Mouse (Mus musculus) neural tube, embryonic 15.5 days (tissue): ENCODE results near the gene Ly6g6f. TPM values are rescaled to one million over a fixed set of nuclear protein-coding genes. Genes with fewer than 3 reads are reported as not detected.
A peak's percentile ranks its signal among the peaks of the same experiment; 100 is the strongest.

ENCODE experiments used
- ATAC-seq: fragments of 200-750 bp; cut with Nextera tagmentation; 2 replicates; pipeline ENCODE4 v1.8.0; 2017; ENCODE audit warnings: mild to moderate bottlenecking, moderate TSS enrichment, moderate library complexity; ENCODE audit not compliant: low FRiP score
- H3K27ac ChIP-seq: fragments of 300-500 bp; sonication (generic); replicated peaks from 2 replicates; pipeline ENCODE4 v1.5.1; 2015; ENCODE audit warnings: mild to moderate bottlenecking, inconsistent platforms
- H3K27me3 ChIP-seq: fragments of 300-500 bp; sonication (generic); replicated peaks from 2 replicates; pipeline ENCODE4 v1.6.1; 2015; ENCODE audit warnings: inconsistent platforms
- H3K36me3 ChIP-seq: fragments of 300-500 bp; sonication (generic); 2 replicates; pipeline ENCODE4 v1.6.1; 2015; ENCODE audit warnings: inconsistent platforms
- H3K4me1 ChIP-seq: fragments of 300-500 bp; sonication (generic); 2 replicates; pipeline ENCODE4 v1.6.1; 2015; ENCODE audit warnings: inconsistent platforms
- H3K4me2 ChIP-seq: fragments of 300-500 bp; sonication (generic); 2 replicates; pipeline ENCODE4 v1.6.1; 2015; ENCODE audit warnings: inconsistent platforms, mild to moderate bottlenecking, moderate library complexity
- H3K4me3 ChIP-seq: fragments of 300-500 bp; sonication (generic); replicated peaks from 2 replicates; pipeline ENCODE4 v1.5.1; 2015; ENCODE audit warnings: mild to moderate bottlenecking, inconsistent platforms
- H3K9ac ChIP-seq: fragments of 300-500 bp; sonication (generic); replicated peaks from 2 replicates; pipeline ENCODE4 v1.6.1; 2015; ENCODE audit warnings: mild to moderate bottlenecking, inconsistent platforms
- H3K9me3 ChIP-seq: fragments of 300-500 bp; sonication (generic); replicated peaks from 2 replicates; pipeline ENCODE4 v1.6.1; 2016; ENCODE audit warnings: inconsistent platforms
- WGBS: fragments of 180-500 bp; shearing (Covaris S2); methylation state at CpG from one replicate; pipeline ENCODE4 v1.1.7; 2015; ENCODE audit warnings: mixed read lengths; 5-methylcytosine and 5-hydroxymethylcytosine counted together
- polyA plus RNA-seq: library from polyadenylated mRNA; unstranded; fragments of >200 nt; fragmentation: Nextera tagmentation; extraction: Ambion mirVana; gene quantifications from 2 replicates; pipeline ENCODE4 v1.2.1, GENCODE M21; 2015

Ly6g6f gene
- polyA plus RNA-seq, 1 experiment from 2014 or later, result not detected

DNA sequence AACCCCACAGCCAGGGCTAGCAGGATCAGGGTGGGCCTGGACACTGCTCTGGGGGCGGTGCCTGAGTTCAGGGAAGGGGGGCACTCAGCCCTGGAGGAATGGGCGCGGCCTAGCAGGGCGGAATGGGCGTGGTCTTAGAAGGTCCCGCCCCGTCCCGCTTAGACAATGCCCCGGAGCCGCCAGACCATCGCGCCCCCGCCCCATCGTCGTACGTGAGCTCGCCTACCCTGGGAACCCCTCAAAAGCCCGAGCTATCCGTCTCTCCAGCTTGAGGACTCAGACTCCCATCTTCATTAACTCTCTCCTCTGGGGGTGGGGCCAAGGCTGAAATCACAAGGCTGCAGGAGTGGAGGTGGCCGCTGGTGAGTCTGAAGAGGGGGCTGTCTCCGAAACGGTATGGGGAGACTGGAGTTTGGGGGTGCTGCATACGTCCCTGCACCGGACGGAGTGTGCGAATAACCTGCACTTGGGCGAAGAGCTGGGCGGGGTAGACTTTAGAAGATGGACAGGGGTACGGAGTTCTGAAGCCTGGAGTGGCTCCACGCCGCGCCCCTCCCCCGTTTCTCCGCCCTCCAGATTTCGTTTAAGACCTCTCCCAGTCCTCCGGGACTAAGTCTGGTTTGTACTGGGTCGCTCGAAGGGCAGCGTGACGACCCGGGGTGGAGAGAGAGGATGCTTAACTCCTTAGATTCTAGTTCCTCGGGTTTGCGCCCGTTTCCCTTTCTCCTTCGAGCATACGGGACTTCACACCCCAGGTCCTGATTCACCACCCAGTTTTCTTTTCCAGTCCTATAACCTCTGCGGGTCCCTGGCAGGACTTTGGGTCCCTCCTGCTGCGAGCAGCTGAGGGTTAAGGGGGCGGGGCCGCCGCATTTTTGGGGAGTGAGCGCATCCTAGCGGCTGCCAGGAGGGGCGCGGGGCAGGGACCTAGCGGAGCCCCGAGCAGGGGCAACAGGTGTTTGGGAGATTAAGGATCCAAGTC, 26.2 kb downstream of the Ly6g6f start, which contains the start of gene Ddah2:
Gene Ddah2, plus strand, starts transcription at position 125 of the 982 bp plus-strand sequence.
- peak within 1 kb of the TSS; percentile 84 for H3K4me2 ChIP-seq
- H3K9me3 ChIP-seq, result no peaks in the 10 kb centered on the region
- H3K4me1 ChIP-seq, result peaks cover 29% of the 10 kb centered on the region
- peak within 1 kb of the TSS; percentile 86 for H3K27ac ChIP-seq
- WGBS, result under 1% methylated on average over 56 of the region's 57 CpGs
- peak; percentile 93 for ATAC-seq
- peaks cover 18% of the 10 kb centered on the region for H3K36me3 ChIP-seq
- peak within 1 kb of the TSS; percentile 76 for H3K9ac ChIP-seq
- peak within 1 kb of the TSS; percentile 79 for H3K4me3 ChIP-seq
- peaks cover 9% of the 10 kb centered on the region for H3K27me3 ChIP-seq

DNA sequence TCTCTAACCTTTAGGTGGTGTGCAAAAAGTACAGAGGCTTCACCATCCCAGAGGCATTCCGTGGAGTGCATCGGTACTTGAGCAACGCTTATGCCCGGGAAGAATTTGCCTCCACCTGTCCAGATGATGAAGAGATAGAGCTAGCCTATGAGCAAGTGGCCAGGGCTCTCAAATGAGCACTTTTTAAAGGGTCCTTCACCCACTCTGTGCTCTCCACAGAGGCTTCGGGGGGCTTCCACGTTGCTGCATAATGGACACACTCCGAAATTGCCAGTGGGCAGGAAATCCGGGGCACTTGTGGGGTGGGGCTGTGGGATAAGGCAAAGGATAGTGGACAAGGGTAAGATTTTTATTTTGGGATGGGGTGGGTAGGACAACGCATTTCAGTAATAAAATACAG, 27.1 kb downstream of the Ly6g6f start:
- no peaks in the 10 kb centered on the region for H3K9me3 ChIP-seq
- no peak for ATAC-seq

DNA sequence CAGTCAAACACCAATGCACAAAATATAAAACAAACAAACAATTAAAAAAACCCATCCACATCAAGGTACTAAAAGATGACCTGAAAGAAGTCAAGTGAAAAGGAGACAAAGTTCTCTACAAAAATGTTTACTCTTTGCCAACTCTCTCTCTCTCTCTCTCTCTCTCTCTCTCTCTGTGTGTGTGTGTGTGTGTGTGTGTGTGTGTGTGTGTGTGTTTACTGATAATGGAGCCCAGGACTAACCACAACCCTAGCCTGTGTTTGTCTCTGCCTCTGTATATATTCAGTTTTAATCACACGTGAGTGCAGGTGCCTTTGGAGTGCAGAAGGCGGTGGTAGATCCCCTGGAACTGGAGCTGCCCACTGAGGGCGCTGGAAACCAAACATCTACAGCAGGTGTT, 28.3 kb downstream of the Ly6g6f start:
- Histone ChIP-seq H3K9ac (no peak overlapping the region), H3K4me3 (no peak overlapping the region)

More for the DNA sequence above, 27.1 kb downstream of the Ly6g6f start:
- peak overlapping the region; percentile 84 for H3K4me2 ChIP-seq
- H3K9ac ChIP-seq, result peak overlapping the region; percentile 76; the same call in 1 of the 2 replicates
- peaks cover 28% of the 10 kb centered on the region for H3K4me1 ChIP-seq
- H3K36me3 ChIP-seq, result peaks cover 18% of the 10 kb centered on the region
- 63% methylated on average over 9 of the region's 9 CpGs for WGBS
- peak overlapping the region; percentile 86 for H3K27ac ChIP-seq
- peak overlapping the region; percentile 79 for H3K4me3 ChIP-seq
- peaks cover 2% of the 10 kb centered on the region; the same call in 1 of the 2 replicates for H3K27me3 ChIP-seq

DNA sequence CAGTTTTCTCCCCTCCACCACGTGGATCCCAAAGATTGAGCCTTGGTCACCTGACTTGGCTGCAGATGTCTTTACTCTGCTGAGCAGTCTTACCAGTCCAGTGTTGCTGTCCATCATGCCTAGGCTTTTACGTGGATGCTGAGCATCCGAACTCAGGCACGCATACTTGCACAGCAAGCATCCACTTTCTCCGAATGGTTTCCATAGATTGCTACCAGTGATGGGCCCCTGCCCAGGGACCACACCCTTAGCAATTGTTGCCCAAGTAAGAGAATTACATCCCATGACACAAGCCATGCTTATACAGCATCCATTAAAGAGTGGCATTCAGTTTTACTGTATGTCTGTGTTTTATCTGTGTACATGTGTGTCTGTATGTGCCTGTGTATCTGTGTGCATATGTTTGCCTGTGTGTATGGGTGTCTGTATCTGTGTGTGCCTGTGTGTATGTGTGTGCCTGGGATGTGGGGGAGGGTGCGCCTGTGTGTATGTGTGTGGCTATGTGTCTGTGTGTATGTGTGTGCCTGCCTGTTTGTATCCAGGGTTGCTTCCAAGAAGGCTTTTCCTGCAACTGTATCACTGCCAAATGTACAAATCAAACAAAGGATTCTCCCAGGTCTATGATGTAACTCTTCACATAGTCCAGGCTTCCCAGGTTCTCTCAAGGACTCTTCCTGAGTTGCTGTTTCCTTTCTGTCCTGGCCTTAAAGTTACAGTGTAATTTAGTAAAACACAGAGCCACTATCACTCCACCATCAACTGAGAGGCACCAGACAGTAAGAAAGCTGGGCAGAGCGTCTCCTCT, 29.5 kb downstream of the Ly6g6f start:
- Histone ChIP-seq H3K36me3 (peaks cover 6% of the 10 kb centered on the region), H3K4me1 (peaks cover 41% of the 10 kb centered on the region), H3K27me3 (no peaks in the 10 kb centered on the region), H3K9ac (no peak overlapping the region; the same call in 1 of the 2 replicates), H3K4me2 (no peak overlapping the region), H3K9me3 (no peaks in the 10 kb centered on the region), H3K4me3 (no peak overlapping the region), H3K27ac (no peak overlapping the region)
- WGBS, result 94% methylated on average over 7 of the region's 7 CpGs
- ATAC-seq, result no peak

More for the DNA sequence above, 28.3 kb downstream of the Ly6g6f start:
- Histone ChIP-seq H3K9me3 (no peaks in the 10 kb centered on the region), H3K36me3 (peaks cover 16% of the 10 kb centered on the region), H3K4me1 (peaks cover 36% of the 10 kb centered on the region), H3K4me2 (no peak overlapping the region), H3K27me3 (no peaks in the 10 kb centered on the region), H3K27ac (no peak overlapping the region)
- WGBS, result 85% methylated on average over 3 of the region's 3 CpGs
- ATAC-seq, result no peak

DNA sequence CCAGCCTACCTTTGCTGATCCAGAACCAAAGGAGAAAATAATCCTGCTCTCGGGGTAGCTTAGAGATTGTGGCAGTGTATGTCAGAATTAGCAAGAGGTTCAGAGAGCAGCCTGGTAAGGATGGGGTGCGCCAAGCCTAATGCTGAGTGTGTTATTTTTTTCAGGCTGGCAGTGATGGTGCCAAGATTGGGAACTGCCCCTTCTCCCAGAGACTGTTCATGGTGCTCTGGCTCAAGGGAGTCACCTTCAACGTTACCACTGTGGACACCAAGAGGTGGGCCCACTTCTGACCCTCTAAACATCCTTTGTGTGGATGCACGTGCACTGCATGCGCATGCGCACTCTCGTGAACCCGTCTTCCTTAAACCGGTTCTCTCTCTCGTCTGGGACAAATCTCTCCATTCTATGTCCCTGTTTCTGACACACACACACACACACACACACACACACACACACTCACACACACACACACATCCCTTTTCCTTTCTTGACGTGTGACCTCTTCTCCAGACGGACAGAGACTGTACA, 33.1 kb downstream of the Ly6g6f start:
- Histone ChIP-seq H3K4me3 (peak overlapping the region; percentile 42), H3K27ac (peak overlapping the region; percentile 83), H3K4me1 (peaks cover 40% of the 10 kb centered on the region), H3K36me3 (peaks cover 2% of the 10 kb centered on the region; the same call in 1 of the 2 replicates), H3K9me3 (no peaks in the 10 kb centered on the region), H3K9ac (0 out of 2 replicates have a peak overlapping the region, but pooled peaks have one; percentile 51), H3K4me2 (peak overlapping the region; percentile 60), H3K27me3 (no peaks in the 10 kb centered on the region)
- WGBS, result 81% methylated on average over 12 of the region's 12 CpGs
- ATAC-seq, result no peak

DNA sequence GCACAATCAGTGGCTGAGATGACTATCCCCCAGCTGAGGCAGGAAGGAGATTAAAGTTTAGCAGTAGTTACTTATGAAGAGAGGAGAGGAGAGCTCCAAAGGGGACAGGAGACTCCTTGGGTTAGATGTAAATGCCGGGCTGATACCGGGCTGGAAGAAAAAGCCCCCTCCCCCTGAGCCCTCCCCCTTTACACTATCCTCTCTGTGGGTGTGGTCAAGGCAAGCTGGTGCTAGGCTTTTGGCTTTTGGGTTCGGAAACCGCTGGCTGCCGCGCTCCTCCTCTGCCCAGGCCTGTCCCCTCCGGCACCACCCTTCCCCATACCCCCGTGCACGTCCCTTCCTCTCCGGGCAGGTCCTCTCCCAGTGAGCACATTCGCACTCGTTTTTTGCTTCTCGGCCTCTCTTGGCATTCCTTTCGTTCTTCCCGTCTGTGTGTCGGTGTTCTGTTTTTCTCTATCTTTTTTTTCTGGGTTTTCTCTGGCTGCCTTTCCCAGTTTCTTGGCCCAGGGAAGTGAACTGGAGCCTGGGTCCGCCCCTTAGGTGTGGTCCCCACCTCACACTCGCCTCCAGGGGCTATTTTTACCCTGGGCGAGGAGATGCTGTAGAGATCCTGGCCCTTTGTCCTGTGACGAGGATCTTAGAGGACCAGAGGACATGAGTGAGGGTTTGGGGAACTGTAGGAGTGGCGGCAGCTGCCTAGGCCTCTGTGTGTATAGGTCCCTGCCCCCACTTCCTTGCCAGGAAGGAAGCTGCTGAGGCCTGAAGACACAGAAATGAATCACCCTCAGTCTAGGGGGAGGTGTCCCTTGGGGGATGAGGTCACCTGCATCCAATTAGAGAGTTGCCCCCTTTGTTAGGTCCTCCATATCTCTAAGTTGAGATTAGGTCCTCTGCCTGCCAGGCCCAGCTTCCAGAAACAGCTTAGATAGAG, 34.0 kb downstream of the Ly6g6f start:
- H3K27me3 ChIP-seq, result no peaks in the 10 kb centered on the region
- no peak for ATAC-seq
- peaks cover 2% of the 10 kb centered on the region; the same call in 1 of the 2 replicates for H3K36me3 ChIP-seq
- H3K4me1 ChIP-seq, result peaks cover 46% of the 10 kb centered on the region
- H3K27ac ChIP-seq, result peak overlapping the region; percentile 83
- no peaks in the 10 kb centered on the region for H3K9me3 ChIP-seq
- H3K4me2 ChIP-seq, result peak overlapping the region; percentile 60
- H3K4me3 ChIP-seq, result peak overlapping the region; percentile 42
- 6% methylated on average over 21 of the region's 21 CpGs for WGBS
- peak overlapping the region; percentile 51 for H3K9ac ChIP-seq

DNA sequence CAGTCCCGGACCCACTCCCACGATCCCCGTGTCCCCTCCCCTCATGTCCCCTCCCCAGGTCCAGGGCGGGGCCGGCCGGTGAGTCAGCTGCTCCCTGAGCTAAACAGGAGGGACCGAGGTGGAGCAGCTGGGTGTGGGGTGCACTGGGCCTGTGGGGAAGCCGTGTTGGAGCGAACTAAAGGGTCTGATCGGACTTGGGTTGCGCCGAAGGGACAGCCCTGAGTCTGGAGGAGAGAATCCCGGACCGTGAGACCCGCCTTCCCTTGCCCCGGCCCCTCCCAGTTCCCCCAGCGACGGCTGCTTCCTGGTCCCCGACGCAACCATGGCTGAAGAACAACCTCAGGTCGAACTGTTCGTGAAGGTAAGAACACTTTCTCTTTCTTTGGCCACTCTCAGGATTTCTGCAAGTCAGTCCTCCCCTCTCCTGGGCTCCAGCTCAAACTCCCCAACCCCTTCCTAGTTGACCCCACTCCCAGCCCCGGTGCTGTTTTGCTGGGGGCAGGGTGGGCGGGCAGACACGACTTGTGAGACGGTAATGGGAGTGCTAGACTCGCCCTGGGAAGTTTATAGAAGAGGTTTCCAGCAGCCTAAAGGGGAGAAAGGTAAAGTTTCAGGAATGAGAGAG, 35.2 kb downstream of the Ly6g6f start:
- Histone ChIP-seq H3K4me3 (peak overlapping the region; percentile 42), H3K4me1 (peaks cover 51% of the 10 kb centered on the region), H3K27me3 (no peaks in the 10 kb centered on the region), H3K27ac (peak overlapping the region; percentile 82), H3K9ac (peak overlapping the region; percentile 44), H3K36me3 (peaks cover 2% of the 10 kb centered on the region; the same call in 1 of the 2 replicates), H3K9me3 (no peaks in the 10 kb centered on the region), H3K4me2 (peak overlapping the region; percentile 60)
- under 1% methylated on average over 26 of the region's 27 CpGs for WGBS
- ATAC-seq, result no peak

DNA sequence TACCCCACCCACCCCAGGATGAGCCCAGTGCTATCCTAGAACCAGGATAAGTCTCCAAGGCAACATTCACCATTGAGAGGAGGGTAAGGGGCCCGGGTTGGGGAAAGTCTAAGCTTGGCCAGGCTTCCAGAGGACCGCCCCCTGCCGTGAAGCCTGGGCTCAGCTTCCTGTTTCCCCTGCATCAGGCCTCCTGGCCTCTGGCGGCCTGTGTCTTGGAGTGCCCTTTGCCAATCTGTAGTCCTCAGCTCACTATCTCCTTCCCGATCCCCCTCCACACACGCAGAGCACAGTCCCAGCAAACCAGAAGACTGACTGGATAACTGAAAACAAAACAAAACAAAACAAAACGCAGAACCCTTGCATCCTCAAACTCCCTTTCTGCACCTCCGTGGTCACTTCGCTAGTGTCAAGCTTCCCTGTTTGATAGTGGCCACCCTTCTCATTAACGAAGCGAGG, 35.8 kb downstream of the Ly6g6f start, which contains the start of gene Clic1:
Gene Clic1, plus strand, starts transcription at position 406 of the 456 bp plus-strand sequence.
- Histone ChIP-seq H3K4me2 (peak within 1 kb of the TSS; percentile 60), H3K4me1 (peaks cover 51% of the 10 kb centered on the region), H3K9me3 (no peaks in the 10 kb centered on the region), H3K27me3 (no peaks in the 10 kb centered on the region), H3K36me3 (peaks cover 2% of the 10 kb centered on the region; the same call in 1 of the 2 replicates), H3K4me3 (peak within 1 kb of the TSS; percentile 42), H3K27ac (peak within 1 kb of the TSS; percentile 82), H3K9ac (peak within 1 kb of the TSS; percentile 44)
- WGBS, result 5% methylated on average over 11 of the region's 11 CpGs
- ATAC-seq, result no peak

DNA sequence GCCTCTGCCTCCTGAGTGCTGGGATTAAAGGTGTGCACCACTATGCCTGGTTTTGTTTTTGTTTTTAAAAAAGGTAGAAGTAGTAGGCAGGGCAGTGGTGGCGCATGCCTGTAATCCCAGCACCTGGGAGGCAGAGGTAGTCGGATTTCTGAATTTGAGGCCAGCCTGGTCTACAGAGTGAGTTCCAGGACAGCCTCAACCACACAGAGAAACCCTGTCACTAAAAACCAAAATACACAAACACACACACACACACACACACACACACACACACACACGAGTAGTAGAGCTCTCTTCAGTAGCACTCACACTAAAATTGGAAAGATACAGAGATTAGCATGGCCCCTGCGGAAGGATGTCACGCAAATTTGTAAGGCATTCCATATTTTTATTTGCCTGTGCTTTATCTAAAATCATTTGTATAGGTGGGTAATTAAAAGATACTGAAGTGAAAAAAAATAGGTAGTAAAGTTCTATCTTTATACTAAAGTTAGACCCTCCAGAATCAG, 36.4 kb downstream of the Ly6g6f start:
- Histone ChIP-seq H3K4me2 (no peak overlapping the region), H3K4me1 (peaks cover 51% of the 10 kb centered on the region), H3K9ac (no peak overlapping the region), H3K9me3 (no peaks in the 10 kb centered on the region), H3K36me3 (no peaks in the 10 kb centered on the region), H3K27ac (peak overlapping the region; percentile 82), H3K27me3 (no peaks in the 10 kb centered on the region), H3K4me3 (no peak overlapping the region)
- no peak for ATAC-seq
- WGBS, result 78% methylated on average over 5 of the region's 5 CpGs
